Mouse (Mus musculus) kidney, embryonic 16.5 days (tissue): ENCODE measurements around the gene Tdrd7. TPM values are rescaled to one million over a fixed set of nuclear protein-coding genes. Genes with fewer than 3 reads are reported as not detected.

Source experiments
- ATAC-seq: fragments of 200-750 bp; cut with Nextera tagmentation; 2 replicates; pipeline ENCODE4 v1.8.0; 2017; ENCODE audit warnings: moderate TSS enrichment; ENCODE audit not compliant: low FRiP score, low TSS enrichment
- H3K27ac ChIP-seq: fragments of 300-500 bp; sonication (generic); 2 replicates; pipeline ENCODE4 v1.5.1; 2014; ENCODE audit warnings: low read length
- H3K27me3 ChIP-seq: fragments of 300-500 bp; sonication (generic); 2 replicates; pipeline ENCODE4 v1.6.1; 2014; ENCODE audit warnings: low read length, control low read depth, mixed read lengths; ENCODE audit not compliant: insufficient read depth
- H3K36me3 ChIP-seq: fragments of 300-500 bp; sonication (generic); 2 replicates; pipeline ENCODE4 v1.6.1; 2014; ENCODE audit warnings: low read length, control low read depth, mixed read lengths; ENCODE audit not compliant: insufficient read depth
- H3K4me1 ChIP-seq: fragments of 300-500 bp; sonication (generic); 2 replicates; pipeline ENCODE4 v1.6.1; 2014; ENCODE audit warnings: low read length, control low read depth, mixed read lengths; ENCODE audit not compliant: insufficient read depth
- H3K4me2 ChIP-seq: fragments of 300-500 bp; sonication (generic); replicated peaks from 2 replicates; pipeline ENCODE4 v1.6.1; 2014; ENCODE audit warnings: low read depth, low read length
- H3K4me3 ChIP-seq: fragments of 300-500 bp; sonication (generic); 2 replicates; pipeline ENCODE4 v1.5.1; 2014; ENCODE audit warnings: mild to moderate bottlenecking, low read length
- H3K9ac ChIP-seq: fragments of 300-500 bp; sonication (generic); replicated peaks from 2 replicates; pipeline ENCODE4 v1.6.1; 2014; ENCODE audit warnings: low read length
- H3K9me3 ChIP-seq: fragments of 300-500 bp; sonication (generic); 2 replicates; pipeline ENCODE4 v1.6.1; 2016; ENCODE audit warnings: low read length, control low read depth
- WGBS: fragments of 180-500 bp; shearing (Covaris S2); extraction: QIAGEN DNeasy Blood & Tissue Kit; methylation state at CpG from one replicate; pipeline ENCODE4 v1.1.7; 2014; 5-methylcytosine and 5-hydroxymethylcytosine counted together
- polyA plus RNA-seq: library from polyadenylated mRNA; unstranded; fragments of >200 nt; fragmentation: Nextera tagmentation; extraction: Ambion mirVana; gene quantifications from 2 replicates; pipeline ENCODE4 v1.2.1, GENCODE M21; 2015

Gene Tdrd7
- polyA plus RNA-seq, 1 experiment from 2014 or later, result 20.1 TPM

DNA sequence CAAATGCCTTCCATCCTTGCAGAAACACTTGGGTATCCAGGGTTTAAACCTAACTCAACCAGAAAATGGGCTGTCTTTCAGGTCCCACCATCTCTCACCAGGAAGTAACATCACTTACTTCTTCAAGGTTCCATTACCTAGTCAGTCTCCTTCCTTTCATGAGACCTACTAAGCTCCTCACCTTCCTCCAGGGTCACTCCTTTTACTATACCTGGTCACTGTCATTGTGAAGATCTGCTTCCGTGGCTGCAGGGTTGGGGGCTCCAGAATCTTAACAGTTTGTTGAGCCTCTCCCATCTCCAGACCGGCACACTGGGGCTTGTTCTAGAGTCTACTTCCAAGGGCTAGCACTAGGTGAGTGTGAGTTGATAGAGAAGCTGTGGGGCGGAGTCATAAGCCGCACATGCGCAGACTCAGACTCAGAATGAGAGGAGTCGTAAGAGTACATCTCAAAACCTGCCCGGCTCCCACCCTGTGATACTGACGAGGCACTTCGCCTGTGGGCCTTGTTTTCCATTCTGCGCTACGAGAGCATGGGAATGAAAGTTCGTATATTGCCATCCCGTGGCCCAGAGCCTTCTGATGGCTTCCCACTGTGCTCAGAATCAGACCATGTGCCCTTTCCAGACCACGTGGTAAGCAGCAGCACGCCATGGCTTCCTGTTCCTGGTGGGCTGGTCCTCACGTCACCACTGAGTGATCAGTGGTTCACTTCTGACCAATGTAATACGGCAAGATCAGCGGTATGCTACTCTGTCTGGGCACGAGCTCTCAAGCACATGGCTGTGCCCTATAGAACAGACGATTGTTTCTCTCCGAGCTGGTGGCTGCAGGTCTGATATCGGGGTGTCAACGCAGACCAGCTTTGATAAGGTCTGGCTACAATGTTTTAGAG is 11.9 kb upstream of the Tdrd7 start:
- no peaks in the 10 kb centered on the region for H3K4me1 ChIP-seq
- H3K9me3 ChIP-seq, result no peaks in the 10 kb centered on the region
- H3K9ac ChIP-seq, result no peak overlapping the region
- H3K27me3 ChIP-seq, result no peaks in the 10 kb centered on the region
- no peak overlapping the region for H3K27ac ChIP-seq
- WGBS, result 92% methylated on average over 23 of the region's 23 CpGs
- no peak overlapping the region for H3K4me3 ChIP-seq
- no peak for ATAC-seq
- H3K36me3 ChIP-seq, result no peaks in the 10 kb centered on the region
- H3K4me2 ChIP-seq, result no peak overlapping the region

DNA sequence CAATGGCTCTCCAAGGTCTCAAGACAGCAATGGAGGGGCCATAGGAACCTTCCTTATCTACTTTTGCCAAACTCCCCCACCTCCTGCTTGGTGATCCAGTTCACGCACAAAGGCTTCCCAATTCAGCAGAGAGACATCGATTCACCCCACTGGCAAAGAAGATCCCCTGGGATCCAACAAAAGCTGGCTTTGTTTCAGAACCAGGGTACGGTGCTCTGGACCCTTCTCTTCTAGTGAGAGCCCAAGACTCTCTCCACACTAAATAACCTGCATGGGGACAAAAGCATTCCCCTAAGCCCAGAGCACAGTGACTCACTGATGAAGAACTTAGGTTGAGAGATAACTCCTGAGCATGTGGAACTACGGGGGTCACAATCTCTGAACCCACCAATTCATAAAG is 9.9 kb upstream of the Tdrd7 start:
- Histone ChIP-seq H3K4me3 (no peak overlapping the region), H3K27ac (no peak overlapping the region), H3K36me3 (no peaks in the 10 kb centered on the region), H3K9ac (no peak overlapping the region), H3K9me3 (no peaks in the 10 kb centered on the region), H3K27me3 (no peaks in the 10 kb centered on the region), H3K4me1 (no peaks in the 10 kb centered on the region), H3K4me2 (no peak overlapping the region)
- 87% methylated on average over 4 of the region's 4 CpGs for WGBS
- ATAC-seq, result no peak

DNA sequence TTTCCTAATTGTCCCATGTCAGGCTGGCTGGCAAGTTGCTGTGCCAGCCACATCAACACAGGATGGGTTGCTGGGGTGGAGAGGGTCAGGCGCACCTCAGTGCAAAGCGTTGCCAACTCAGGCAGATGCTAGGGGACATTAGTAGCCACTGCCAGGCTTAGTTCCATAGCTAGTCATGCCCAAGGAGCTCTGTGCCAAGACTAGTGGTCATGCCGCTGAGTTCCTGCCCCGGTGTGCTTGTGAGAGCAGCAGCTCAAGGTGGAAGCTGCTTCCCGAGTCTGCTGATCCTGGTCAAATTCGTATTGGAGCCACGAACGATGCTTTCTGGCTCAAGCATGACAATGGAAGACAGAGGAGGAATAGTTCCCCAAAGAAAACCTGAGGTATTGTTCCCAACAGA is 9.0 kb upstream of the Tdrd7 start:
- Histone ChIP-seq H3K9ac (no peak overlapping the region), H3K27me3 (no peaks in the 10 kb centered on the region), H3K36me3 (no peaks in the 10 kb centered on the region), H3K4me2 (no peak overlapping the region), H3K4me1 (no peaks in the 10 kb centered on the region), H3K9me3 (no peaks in the 10 kb centered on the region), H3K27ac (no peak overlapping the region), H3K4me3 (no peak overlapping the region)
- no peak for ATAC-seq
- WGBS, result 95% methylated on average over 8 of the region's 8 CpGs

DNA sequence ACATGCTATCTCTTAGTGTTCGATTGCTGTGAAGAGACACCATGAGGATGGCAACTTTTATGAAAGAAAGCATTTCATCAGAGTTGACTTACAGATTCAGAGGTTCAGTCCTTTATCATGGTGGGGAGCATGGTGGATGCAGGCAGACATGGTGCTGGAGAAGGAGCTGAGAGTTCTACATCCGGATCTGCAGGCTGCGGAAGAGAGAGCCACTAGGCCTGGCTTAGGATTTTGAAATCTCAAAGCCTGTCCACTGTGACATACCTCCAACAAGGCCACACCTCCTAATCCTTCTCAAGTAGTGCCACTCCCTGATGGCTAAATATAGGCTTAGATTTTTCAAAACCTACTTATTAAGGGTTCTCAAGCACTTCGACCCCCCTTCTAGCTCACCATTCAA is 8.4 kb upstream of the Tdrd7 start:
- ATAC-seq, result no peak
- H3K4me1 ChIP-seq, result no peaks in the 10 kb centered on the region
- H3K4me3 ChIP-seq, result no peak overlapping the region
- no peaks in the 10 kb centered on the region for H3K36me3 ChIP-seq
- H3K9ac ChIP-seq, result no peak overlapping the region
- H3K4me2 ChIP-seq, result no peak overlapping the region
- no peak overlapping the region for H3K27ac ChIP-seq
- 97% methylated on average over 4 of the region's 4 CpGs for WGBS
- H3K27me3 ChIP-seq, result no peaks in the 10 kb centered on the region
- H3K9me3 ChIP-seq, result no peaks in the 10 kb centered on the region

DNA sequence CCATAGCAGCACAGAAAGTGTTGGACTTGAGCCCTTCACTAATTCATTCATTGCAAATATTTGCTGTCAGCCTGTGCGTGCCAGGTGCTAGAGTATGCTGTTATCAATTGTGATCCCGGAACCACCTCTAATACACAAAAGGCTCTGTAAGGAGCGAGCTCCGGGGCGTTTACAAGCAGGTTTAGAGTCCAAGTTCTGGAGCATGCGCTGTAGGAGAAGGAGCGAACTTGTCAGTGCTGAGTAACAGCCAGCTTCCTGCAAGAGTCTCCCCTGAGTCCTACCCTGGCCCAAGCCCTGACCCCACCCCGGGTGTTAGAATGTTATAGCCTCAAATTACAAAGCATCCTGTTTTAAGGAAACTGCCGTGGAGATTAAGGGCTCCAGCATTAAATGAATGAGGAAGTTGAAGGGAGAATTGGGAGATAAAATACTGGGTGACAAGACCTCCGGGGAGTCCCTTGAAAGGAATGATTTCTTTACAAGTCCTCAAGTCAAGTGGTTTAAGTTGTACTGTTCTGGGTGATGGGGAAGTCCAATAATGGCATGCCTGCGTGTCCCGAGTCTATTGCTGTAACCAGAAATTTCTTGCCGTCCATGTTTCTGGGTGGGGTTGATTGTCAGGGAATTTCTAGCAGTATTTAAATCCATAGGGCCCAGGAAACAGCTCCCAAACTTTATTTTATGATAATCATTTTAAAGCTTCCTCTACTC is 758 bp downstream of the Tdrd7 start:
- no peaks in the 10 kb centered on the region for H3K36me3 ChIP-seq
- peaks cover 39% of the 10 kb centered on the region for H3K4me1 ChIP-seq
- peak overlapping the region; percentile 39 for H3K4me2 ChIP-seq
- no peaks in the 10 kb centered on the region for H3K9me3 ChIP-seq
- ATAC-seq, result peak; percentile 71; the same call in 1 of the 2 replicates
- WGBS, result 15% methylated on average over 13 of the region's 13 CpGs
- H3K27me3 ChIP-seq, result no peaks in the 10 kb centered on the region
- peak overlapping the region; percentile 8; the same call in 1 of the 2 replicates for H3K4me3 ChIP-seq
- H3K9ac ChIP-seq, result peak overlapping the region; percentile 14; the same call in 1 of the 2 replicates
- H3K27ac ChIP-seq, result peak overlapping the region; percentile 83

DNA sequence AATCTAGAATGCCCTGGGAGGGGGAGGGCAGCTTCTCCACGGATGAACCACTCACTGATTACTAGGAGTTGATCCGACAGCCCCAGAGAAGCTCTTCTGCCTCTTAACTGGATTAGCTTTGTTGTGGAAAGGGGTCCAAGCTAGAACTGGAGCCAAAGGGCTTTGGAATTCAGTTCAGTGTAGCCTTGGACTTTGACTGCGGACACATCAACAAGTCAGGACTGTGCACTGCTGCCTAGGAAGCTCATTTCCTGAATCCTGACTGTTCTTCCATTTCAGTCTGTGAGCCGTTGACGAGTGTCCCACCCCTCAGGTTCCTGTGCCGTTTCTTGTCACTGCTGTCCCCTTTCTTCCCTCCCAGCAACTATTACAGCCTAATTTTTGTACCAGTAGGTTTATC is 1.6 kb downstream of the Tdrd7 start:
- WGBS, result 12% methylated on average over 6 of the region's 6 CpGs
- Histone ChIP-seq H3K27ac (peak overlapping the region; percentile 83), H3K4me1 (peaks cover 39% of the 10 kb centered on the region), H3K9ac (peak overlapping the region; percentile 37; the same call in 1 of the 2 replicates), H3K36me3 (no peaks in the 10 kb centered on the region), H3K27me3 (no peaks in the 10 kb centered on the region), H3K4me2 (no peak overlapping the region), H3K4me3 (no peak overlapping the region), H3K9me3 (no peaks in the 10 kb centered on the region)
- 0 out of 2 replicates have a peak, but pooled peaks have one; percentile 21 for ATAC-seq

DNA sequence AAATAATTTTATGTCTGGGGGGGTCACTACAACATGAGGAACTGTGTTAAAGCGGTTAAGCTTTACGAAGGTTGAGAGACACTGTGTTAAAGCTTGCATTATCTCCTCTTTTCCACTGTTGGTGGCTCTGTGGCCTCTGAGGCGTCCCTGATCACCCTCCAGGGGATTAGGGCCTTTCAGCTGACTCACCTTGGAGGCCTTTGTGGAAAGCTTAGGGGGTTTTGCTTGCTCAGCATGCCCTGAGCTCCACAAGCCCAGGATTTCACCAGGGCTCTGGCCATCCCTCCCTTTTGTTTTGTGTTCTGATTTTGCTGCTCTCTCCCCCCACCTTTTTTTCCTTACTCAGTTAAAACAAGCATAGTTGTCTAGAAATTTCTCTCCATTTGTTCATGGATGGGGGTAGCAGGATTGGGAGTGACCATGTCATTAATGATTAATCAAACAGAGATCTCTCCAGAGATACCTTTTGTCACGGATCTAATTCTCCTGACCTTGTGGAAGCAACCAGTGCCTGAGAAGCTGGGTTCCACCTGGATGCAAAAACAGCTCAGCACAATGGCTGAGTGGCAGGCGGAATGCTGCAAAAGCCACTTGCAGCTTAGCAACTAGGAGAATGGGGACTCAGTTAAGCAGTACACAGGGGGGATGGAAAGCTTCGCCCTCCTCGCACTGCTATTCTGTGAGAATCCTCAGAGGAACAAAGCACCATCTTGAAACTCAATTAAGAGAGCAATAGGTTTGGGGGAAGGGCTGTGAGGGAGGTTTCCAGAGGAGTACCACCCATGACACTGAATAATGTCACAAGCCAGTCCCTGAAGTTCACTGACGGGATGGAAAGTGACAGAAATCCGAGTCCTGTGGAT is 2.6 kb downstream of the Tdrd7 start:
- H3K4me2 ChIP-seq, result no peak overlapping the region
- no peak for ATAC-seq
- H3K4me3 ChIP-seq, result no peak overlapping the region
- peaks cover 39% of the 10 kb centered on the region for H3K4me1 ChIP-seq
- 0 out of 2 replicates have a peak overlapping the region, but pooled peaks have one; percentile 13 for H3K9ac ChIP-seq
- 51% methylated on average over 9 of the region's 9 CpGs for WGBS
- H3K27me3 ChIP-seq, result no peaks in the 10 kb centered on the region
- H3K27ac ChIP-seq, result peak overlapping the region; percentile 83
- H3K9me3 ChIP-seq, result no peaks in the 10 kb centered on the region
- no peaks in the 10 kb centered on the region for H3K36me3 ChIP-seq

DNA sequence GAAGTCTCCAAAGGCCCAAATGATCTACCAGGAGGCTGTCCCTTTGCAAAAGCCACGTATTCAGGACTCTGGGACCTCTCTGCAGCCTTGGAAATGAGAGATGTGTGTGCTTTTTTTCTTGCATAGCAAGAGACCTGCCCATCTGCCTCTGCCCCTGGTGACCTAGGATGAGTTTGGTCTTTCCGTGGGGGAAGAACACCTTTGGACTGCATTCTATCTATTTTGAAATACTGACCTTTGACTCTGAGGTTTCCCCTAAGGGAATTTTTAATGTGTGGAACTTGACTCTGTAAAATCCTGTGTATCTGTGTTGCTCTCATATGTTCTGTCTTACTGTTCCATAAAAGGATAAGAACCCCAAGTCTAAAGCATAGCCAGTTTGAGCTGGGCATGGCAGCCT is 3.9 kb downstream of the Tdrd7 start:
- Histone ChIP-seq H3K4me3 (no peak overlapping the region), H3K27me3 (0 out of 2 replicates have a peak, but pooled peaks cover 3% of the 10 kb centered on the region), H3K9ac (no peak overlapping the region), H3K4me1 (peaks cover 42% of the 10 kb centered on the region), H3K27ac (no peak overlapping the region), H3K36me3 (no peaks in the 10 kb centered on the region), H3K9me3 (no peaks in the 10 kb centered on the region), H3K4me2 (no peak overlapping the region)
- WGBS, result 51% methylated on average over 2 of the region's 2 CpGs
- no peak for ATAC-seq

DNA sequence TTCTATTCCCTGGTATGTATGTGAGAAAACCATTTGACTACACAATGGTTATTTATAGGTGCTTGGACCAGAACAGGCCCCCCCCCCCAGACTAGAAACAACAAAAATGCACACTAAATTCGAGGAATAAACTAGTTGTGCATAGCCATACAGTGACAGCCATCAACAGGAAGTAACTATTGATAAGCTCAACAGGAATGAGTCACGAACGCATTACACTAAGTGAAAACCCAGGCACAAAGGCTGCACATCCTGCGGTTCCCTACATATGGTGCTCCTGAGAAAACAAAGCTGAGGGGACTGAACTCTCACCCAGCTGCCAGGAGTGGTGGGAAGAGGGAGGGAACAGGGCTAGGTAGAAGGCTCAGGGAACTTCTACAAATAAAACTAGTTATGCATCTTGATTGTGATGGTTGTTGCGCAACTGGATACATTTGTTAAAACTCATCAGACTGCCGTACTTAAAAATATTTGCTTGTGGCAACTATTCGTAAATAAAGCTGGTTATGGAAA is 5.0 kb downstream of the Tdrd7 start:
- no peak for ATAC-seq
- WGBS, result 69% methylated on average over 7 of the region's 7 CpGs
- no peaks in the 10 kb centered on the region for H3K36me3 ChIP-seq
- no peaks in the 10 kb centered on the region for H3K9me3 ChIP-seq
- H3K9ac ChIP-seq, result no peak overlapping the region
- peaks cover 37% of the 10 kb centered on the region for H3K4me1 ChIP-seq
- H3K4me3 ChIP-seq, result no peak overlapping the region
- H3K27ac ChIP-seq, result no peak overlapping the region
- 0 out of 2 replicates have a peak, but pooled peaks cover 3% of the 10 kb centered on the region for H3K27me3 ChIP-seq
- H3K4me2 ChIP-seq, result no peak overlapping the region
